8 mouse cellular contexts compared by ENCODE assay signal in genomic region chr15:83034275-83034977, GRCm38 (mm10). TPM values are rescaled to one million over a fixed set of nuclear protein-coding genes. Genes with fewer than 3 reads are reported as not detected.
DNase-seq lines count a peak whose midpoint lies in the region; ATAC-seq and TF ChIP-seq lines count a peak whose summit lies in the region.

No protein-coding gene starts in this region.

- CTCF ChIA-PET in Patski (lab: Charles Lee): no interaction called here

- TF ChIP-seq CTCF in Patski (IDR thresholded peaks at IDR 0.05): no peak
- no peak for TF ChIP-seq CTCF in lung, adult 2 months (IDR thresholded peaks at IDR 0.05; ENCODE audit: insufficient read depth, low read length)

- in situ Hi-C loops in ES-E14 (cut with MboI; ENCODE audit: low sequenced_read_pairs in 2 of 2, unreplicated experiment in 2 of 2): no loop called here
- in situ Hi-C loops in Patski (cut with MboI; ENCODE audit: low pct_unique_long_range_greater_than_20kb): no loop called here

- H3K27ac ChIP-seq in ES-E14 (ENCODE audit: insufficient read depth, low read depth, low read length, poor library complexity, severe bottlenecking): no peak overlapping the region
- H3K27ac ChIP-seq in embryonic facial prominence, embryonic 15.5 days (replicated peaks): no peak overlapping the region
- H3K27ac ChIP-seq in midbrain, embryonic 13.5 days: peak overlapping the region; percentile 68

- H3K9me3 ChIP-seq in ES-E14 (ENCODE audit: control insufficient read depth, insufficient read depth, low read depth, low read length): no peaks in the 10 kb centered on the region
- no peaks in the 10 kb centered on the region for H3K9me3 ChIP-seq in embryonic facial prominence, embryonic 15.5 days (replicated peaks)
- no peaks in the 10 kb centered on the region for H3K9me3 ChIP-seq in midbrain, embryonic 13.5 days

- H3K4me3 ChIP-seq in ES-E14 (ENCODE audit: insufficient read depth in 1 of 2, low read depth in 1 of 2, low read length in 2 of 2, poor library complexity in 1 of 2, severe bottlenecking in 1 of 2): peak overlapping the region; percentile 19 to 29; a peak in 3 of 4 replicates
- H3K4me3 ChIP-seq in embryonic facial prominence, embryonic 15.5 days (replicated peaks): 0 out of 2 replicates have a peak overlapping the region, but pooled peaks have one; percentile 0
- 0 out of 2 replicates have a peak overlapping the region, but pooled peaks have one; percentile 4 for H3K4me3 ChIP-seq in midbrain, embryonic 13.5 days (replicated peaks)
- no peak overlapping the region for H3K4me3 ChIP-seq in lung, adult 2 months (replicated peaks; ENCODE audit: extremely low read depth, low read depth, low read length)

- peaks cover 0 to 26% of the 10 kb centered on the region in 2 experiments; a peak in 2 of 4 replicates for H3K4me1 ChIP-seq in ES-E14 (ENCODE audit: control insufficient read depth in 2 of 2, insufficient read depth in 2 of 2, low read length in 2 of 2, poor library complexity in 1 of 2)
- peaks cover 54% of the 10 kb centered on the region for H3K4me1 ChIP-seq in embryonic facial prominence, embryonic 15.5 days
- H3K4me1 ChIP-seq in midbrain, embryonic 13.5 days (replicated peaks): peaks cover 62% of the 10 kb centered on the region
- no peaks in the 10 kb centered on the region for H3K4me1 ChIP-seq in lung, adult 2 months (ENCODE audit: control insufficient read depth, insufficient read depth, low read length)

- WGBS in embryonic facial prominence, embryonic 15.5 days: 14% methylated on average over 17 of the region's 17 CpGs
- 3% methylated on average over 17 of the region's 17 CpGs for WGBS in midbrain, embryonic 13.5 days
- 34% methylated on average over 17 of the region's 17 CpGs for WGBS in lung, adult 2 months

- POLR2A ChIA-PET in Patski (lab: Charles Lee): interaction anchor here (0.6 kb wide), 1 partner anchor 688 kb away, joined by 3 read pairs; no protein-coding TSS in a partner anchor

- H3K4me2 ChIP-seq in embryonic facial prominence, embryonic 15.5 days (replicated peaks): 0 out of 2 replicates have a peak overlapping the region, but pooled peaks have one; percentile 8
- peak overlapping the region; percentile 49 for H3K4me2 ChIP-seq in midbrain, embryonic 13.5 days (replicated peaks)

- peak; percentile 28 for ATAC-seq in Patski
- no peak for ATAC-seq in embryonic facial prominence, embryonic 15.5 days (ENCODE audit: insufficient number of reproducible peaks, low FRiP score, low TSS enrichment, low read depth)
- peak; percentile 51 for ATAC-seq in midbrain, embryonic 13.5 days

- H3K27me3 ChIP-seq in Patski: peaks cover 13% of the 10 kb centered on the region
- peaks cover 10% of the 10 kb centered on the region; the same call in 1 of the 2 replicates for H3K27me3 ChIP-seq in embryonic facial prominence, embryonic 15.5 days
- H3K27me3 ChIP-seq in midbrain, embryonic 13.5 days: peaks cover 43% of the 10 kb centered on the region

- no peaks in the 10 kb centered on the region for H3K36me3 ChIP-seq in ES-E14 (ENCODE audit: control insufficient read depth, insufficient read depth, low read length, poor library complexity, severe bottlenecking)
- no peaks in the 10 kb centered on the region for H3K36me3 ChIP-seq in embryonic facial prominence, embryonic 15.5 days
- H3K36me3 ChIP-seq in midbrain, embryonic 13.5 days: no peaks in the 10 kb centered on the region

- no peak for TF ChIP-seq POLR2A in lung, adult 2 months (IDR thresholded peaks at IDR 0.05; ENCODE audit: borderline replicate concordance, extremely low read depth, low read depth, low read length)

- DNase-seq in ES-E14 (ENCODE audit: low read depth, low spot score): no peak
- DNase-seq in Patski (ENCODE audit: low read depth, low spot score): no peak
- peak; percentile 70 to 71 for DNase-seq in layer of hippocampus, adult 8-10 months (ENCODE audit: low spot score in 2 of 2)
- DNase-seq in ovary, postnatal 10 days (ENCODE audit: low spot score): no peak
- no peak for DNase-seq in spleen, postnatal 4 days (ENCODE audit: low spot score in 2 of 2)
- no peak for DNase-seq in lung, adult 2 months

- H3K9ac ChIP-seq in ES-E14 (ENCODE audit: insufficient read depth, low read depth, low read length, poor library complexity, severe bottlenecking): peak overlapping the region; percentile 8; the same call in 1 of the 2 replicates
- H3K9ac ChIP-seq in embryonic facial prominence, embryonic 15.5 days: no peak overlapping the region
- peak overlapping the region; percentile 12 for H3K9ac ChIP-seq in midbrain, embryonic 13.5 days (replicated peaks)

TF ChIP-seq in ES-E14, 5 proteins besides CTCF, POLR2A, EP300 and RAD21:
- TF ChIP-seq HCFC1 (IDR thresholded peaks at IDR 0.05; ENCODE audit: borderline replicate concordance, insufficient read depth, low read length) (no peak), MAFK (IDR thresholded peaks at IDR 0.05; ENCODE audit: insufficient read depth, low read depth, low read length) (no peak)
TF ChIP-seq in ES-E14: peak in this region for 0.

RNA-seq across cellular contexts. Expression of gene Nfam1, which starts 1.3 kb away (rescaled TPM):
- 1.7 and 2.1 TPM in 2 replicates for total RNA-seq in ES-E14 (2012; rRNA removed)
- polyA plus RNA-seq in Patski (2021): not detected
- polyA plus RNA-seq in embryonic facial prominence, embryonic 15.5 days (2015; fragmentation: Nextera tagmentation; extraction: Ambion mirVana): 5.2 and 6.1 TPM in 2 replicates
- total RNA-seq in layer of hippocampus, adult 8-10 months (2022): 1 to 10 TPM; 1.7 to 6.2 (median 3.5) TPM
- polyA plus RNA-seq in midbrain, embryonic 13.5 days (2015; fragmentation: Nextera tagmentation; extraction: Ambion mirVana): 2.4 and 2.5 TPM in 2 replicates
- 13.7 and 19.3 TPM in 2 replicates for polyA plus RNA-seq in lung, adult 2 months (2012; rRNA removed)

RNA-seq across cellular contexts. Expression of gene Tcf20, which starts 46.8 kb away (rescaled TPM):
- 128 and 143 TPM in 2 replicates for total RNA-seq in ES-E14 (2012; rRNA removed)
- 25.1 TPM for polyA plus RNA-seq in Patski (2021)
- 10.5 and 11.1 TPM in 2 replicates for polyA plus RNA-seq in embryonic facial prominence, embryonic 15.5 days (2015; fragmentation: Nextera tagmentation; extraction: Ambion mirVana)
- total RNA-seq in layer of hippocampus, adult 8-10 months (2022): 100 to 1,000 TPM; 192 to 215 (median 201) TPM
- polyA plus RNA-seq in midbrain, embryonic 13.5 days (2015; fragmentation: Nextera tagmentation; extraction: Ambion mirVana): 15.6 and 16.0 TPM in 2 replicates
- polyA plus RNA-seq in lung, adult 2 months (2012; rRNA removed): 12.6 and 16.8 TPM in 2 replicates

RNA-seq across cellular contexts. Expression of gene Serhl, which starts 54.9 kb away (rescaled TPM):
- 16.3 and 16.4 TPM in 2 replicates for total RNA-seq in ES-E14 (2012; rRNA removed)
- 75.3 TPM for polyA plus RNA-seq in Patski (2021)
- 64.6 and 68.1 TPM in 2 replicates for polyA plus RNA-seq in embryonic facial prominence, embryonic 15.5 days (2015; fragmentation: Nextera tagmentation; extraction: Ambion mirVana)
- 10 to 100 TPM in 2 of 4 experiments, 1 to 10 TPM in 2; 8.5 to 13.7 (median 11.2) TPM for total RNA-seq in layer of hippocampus, adult 8-10 months (2022)
- 27.2 and 30.6 TPM in 2 replicates for polyA plus RNA-seq in midbrain, embryonic 13.5 days (2015; fragmentation: Nextera tagmentation; extraction: Ambion mirVana)
- 38.6 and 43.5 TPM in 2 replicates for polyA plus RNA-seq in lung, adult 2 months (2012; rRNA removed)

Comparison
In these comparisons a context has a peak if more than half of its experiments do, and no peak if none do; other contexts are left out.
1. DNase-seq: peak in layer of hippocampus, adult 8-10 months (2 of 2); none in ES-E14 (single experiment), Patski (single experiment), ovary, postnatal 10 days (single experiment), spleen, postnatal 4 days (0 of 2) and lung, adult 2 months (single experiment).